Mouse (Mus musculus) midbrain, embryonic 11.5 days (tissue): ENCODE results near the gene Gpc6. TPM values are rescaled to one million over a fixed set of nuclear protein-coding genes. Genes with fewer than 3 reads are reported as not detected.

Source experiments
- ATAC-seq: fragments of 200-750 bp; cut with Nextera tagmentation; 2 replicates; pipeline ENCODE4 v1.8.0; 2017; ENCODE audit warnings: moderate TSS enrichment, moderate library complexity; ENCODE audit not compliant: low FRiP score
- DNase-seq: peaks from one replicate; pipeline ENCODE4 v3.0.0; 2015; ENCODE audit warnings: low spot score; ENCODE audit errors: missing footprints
- H3K27ac ChIP-seq: fragments of 300-500 bp; sonication (generic); 2 replicates; pipeline ENCODE4 v1.5.1; 2014; ENCODE audit warnings: low read depth, low read length
- H3K27me3 ChIP-seq: fragments of 300-500 bp; sonication (generic); 2 replicates; pipeline ENCODE4 v1.6.1; 2014; ENCODE audit warnings: mild to moderate bottlenecking, low read length, moderate library complexity, mixed read lengths; ENCODE audit not compliant: control insufficient read depth, insufficient read depth
- H3K36me3 ChIP-seq: fragments of 300-500 bp; sonication (generic); 2 replicates; pipeline ENCODE4 v1.6.1; 2014; ENCODE audit warnings: mild to moderate bottlenecking, low read length, moderate library complexity, mixed read lengths; ENCODE audit not compliant: control insufficient read depth, insufficient read depth
- H3K4me1 ChIP-seq: fragments of 300-500 bp; sonication (generic); 2 replicates; pipeline ENCODE4 v1.6.1; 2014; ENCODE audit warnings: low read length; ENCODE audit not compliant: control insufficient read depth, insufficient read depth
- H3K4me2 ChIP-seq: fragments of 300-500 bp; sonication (generic); 2 replicates; pipeline ENCODE4 v1.6.1; 2014; ENCODE audit warnings: mild to moderate bottlenecking, moderate library complexity
- H3K4me3 ChIP-seq: fragments of 300-500 bp; sonication (generic); 2 replicates; pipeline ENCODE4 v1.5.1; 2014; ENCODE audit warnings: low read depth, low read length
- H3K9ac ChIP-seq: fragments of 300-500 bp; sonication (generic); 2 replicates; pipeline ENCODE4 v1.6.1; 2014; ENCODE audit warnings: low read length
- H3K9me3 ChIP-seq: fragments of 300-500 bp; sonication (generic); 2 replicates; pipeline ENCODE4 v1.6.1; 2016; ENCODE audit warnings: low read length; ENCODE audit not compliant: control insufficient read depth
- WGBS: fragments of 180-500 bp; shearing (Covaris S2); extraction: QIAGEN DNeasy Blood & Tissue Kit; methylation state at CpG from one replicate; pipeline ENCODE4 v1.1.7; 2014; 5-methylcytosine and 5-hydroxymethylcytosine counted together
- polyA plus RNA-seq: library from polyadenylated mRNA; unstranded; fragments of >200 nt; fragmentation: Nextera tagmentation; extraction: Ambion mirVana; gene quantifications from 2 replicates; pipeline ENCODE4 v1.2.1, GENCODE M21; 2014

The Gpc6 gene
- polyA plus RNA-seq, 1 experiment from 2014 or later = 24.6 TPM

DNA sequence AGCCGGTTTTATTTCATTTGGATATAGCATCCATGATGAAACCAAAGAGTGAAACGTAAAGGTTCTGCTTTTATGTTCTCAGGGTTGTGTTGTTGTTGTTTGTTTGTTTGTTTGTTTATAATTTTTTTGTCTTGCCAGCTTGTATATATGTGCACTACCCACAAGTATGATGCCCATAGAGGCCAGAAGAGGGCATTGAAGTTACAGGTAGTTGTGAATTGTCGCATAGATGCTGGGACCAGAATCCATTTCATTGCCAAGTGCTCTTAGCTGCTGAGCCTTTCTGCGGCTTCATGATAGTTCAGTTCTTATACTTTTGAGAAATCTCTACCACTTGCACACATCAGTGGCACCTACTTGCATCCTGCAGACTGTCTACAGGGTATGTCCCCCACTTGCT, 758.0 kb downstream of the Gpc6 start:
- Histone ChIP-seq H3K36me3 (no peaks in the 10 kb centered on the region), H3K4me3 (no peak overlapping the region), H3K27me3 (no peaks in the 10 kb centered on the region), H3K4me2 (no peak overlapping the region), H3K4me1 (no peaks in the 10 kb centered on the region), H3K9ac (no peak overlapping the region), H3K27ac (no peak overlapping the region), H3K9me3 (no peaks in the 10 kb centered on the region)
- ATAC-seq (no peak), DNase-seq (no peak)
- WGBS = 92% methylated on average over 4 of the region's 4 CpGs

DNA sequence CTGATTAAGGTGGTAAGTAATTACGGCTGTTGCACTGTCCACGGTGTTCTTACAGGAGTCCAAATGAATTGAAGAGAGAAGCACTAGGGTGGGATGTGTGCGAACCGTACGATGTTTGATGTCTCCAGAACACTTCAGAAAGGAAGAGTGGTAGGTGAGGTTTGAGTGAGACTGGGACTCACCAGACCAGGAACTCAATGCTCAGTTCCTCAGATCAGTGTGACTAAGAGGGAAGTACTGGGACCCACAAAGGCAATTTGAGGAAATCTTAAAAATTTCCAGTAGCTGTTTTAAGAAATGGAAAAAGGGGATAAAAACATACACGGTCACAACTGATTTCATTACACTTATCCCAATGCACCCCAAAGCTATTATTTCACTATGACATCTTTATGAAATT, 764.7 kb downstream of the Gpc6 start:
- H3K4me2 ChIP-seq = no peak overlapping the region
- H3K36me3 ChIP-seq = no peaks in the 10 kb centered on the region
- 98% methylated on average over 6 of the region's 6 CpGs for WGBS

GRCm38 (mm10) chr14:117695565-117695964, 770.5 kb downstream of the Gpc6 start:
- H3K27ac ChIP-seq = no peak overlapping the region
- DNase-seq (no peak), ATAC-seq (no peak)
- no peaks in the 10 kb centered on the region for H3K4me1 ChIP-seq
- H3K4me3 ChIP-seq = no peak overlapping the region
- H3K4me2 ChIP-seq = no peak overlapping the region
- 88% methylated on average over 8 of the region's 8 CpGs for WGBS
- H3K9ac ChIP-seq = no peak overlapping the region
- no peaks in the 10 kb centered on the region for H3K9me3 ChIP-seq
- no peaks in the 10 kb centered on the region for H3K36me3 ChIP-seq
- no peaks in the 10 kb centered on the region for H3K27me3 ChIP-seq

More for the DNA sequence above, 764.7 kb downstream of the Gpc6 start:
- no peak overlapping the region for H3K4me3 ChIP-seq
- H3K27ac ChIP-seq = no peak overlapping the region
- H3K9me3 ChIP-seq = no peaks in the 10 kb centered on the region
- H3K27me3 ChIP-seq = no peaks in the 10 kb centered on the region
- ATAC-seq (no peak), DNase-seq (no peak)
- H3K9ac ChIP-seq = no peak overlapping the region
- no peaks in the 10 kb centered on the region for H3K4me1 ChIP-seq

GRCm38 (mm10) chr14:117700670-117701280, 775.7 kb downstream of the Gpc6 start:
- Histone ChIP-seq H3K4me2 (no peak overlapping the region), H3K27me3 (no peaks in the 10 kb centered on the region), H3K9ac (no peak overlapping the region), H3K9me3 (no peaks in the 10 kb centered on the region), H3K36me3 (no peaks in the 10 kb centered on the region), H3K27ac (no peak overlapping the region), H3K4me1 (peaks cover 11% of the 10 kb centered on the region), H3K4me3 (no peak overlapping the region)
- DNase-seq = peak; percentile 89
- peak; percentile 72 for ATAC-seq
- WGBS = 33% methylated on average over 10 of the region's 10 CpGs

DNA sequence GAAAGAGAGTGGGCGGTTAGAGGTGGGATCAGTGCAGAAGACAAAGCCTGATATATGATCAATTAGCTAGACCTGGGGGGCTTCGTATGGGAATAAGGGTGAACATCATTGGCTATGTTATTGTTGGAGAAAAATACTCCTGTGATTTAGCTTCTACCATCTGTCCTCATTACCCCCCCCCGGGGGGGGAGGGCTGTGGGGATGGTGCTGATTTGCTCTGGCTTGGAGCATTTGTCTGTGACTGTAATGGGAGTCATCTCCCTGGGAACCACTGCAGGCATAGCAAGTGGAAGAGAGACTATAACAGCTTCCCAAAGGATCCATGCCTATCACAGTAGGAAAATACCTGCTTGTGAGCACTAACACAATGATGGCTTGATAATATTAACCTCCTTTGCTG, 783.7 kb downstream of the Gpc6 start:
- no peak overlapping the region for H3K4me2 ChIP-seq
- H3K36me3 ChIP-seq = no peaks in the 10 kb centered on the region
- 80% methylated on average over 3 of the region's 3 CpGs for WGBS
- no peak overlapping the region for H3K9ac ChIP-seq
- DNase-seq (peak; percentile 14), ATAC-seq (no peak)
- H3K4me3 ChIP-seq = no peak overlapping the region
- H3K4me1 ChIP-seq = no peaks in the 10 kb centered on the region
- no peaks in the 10 kb centered on the region for H3K9me3 ChIP-seq
- H3K27me3 ChIP-seq = no peaks in the 10 kb centered on the region
- H3K27ac ChIP-seq = no peak overlapping the region

DNA sequence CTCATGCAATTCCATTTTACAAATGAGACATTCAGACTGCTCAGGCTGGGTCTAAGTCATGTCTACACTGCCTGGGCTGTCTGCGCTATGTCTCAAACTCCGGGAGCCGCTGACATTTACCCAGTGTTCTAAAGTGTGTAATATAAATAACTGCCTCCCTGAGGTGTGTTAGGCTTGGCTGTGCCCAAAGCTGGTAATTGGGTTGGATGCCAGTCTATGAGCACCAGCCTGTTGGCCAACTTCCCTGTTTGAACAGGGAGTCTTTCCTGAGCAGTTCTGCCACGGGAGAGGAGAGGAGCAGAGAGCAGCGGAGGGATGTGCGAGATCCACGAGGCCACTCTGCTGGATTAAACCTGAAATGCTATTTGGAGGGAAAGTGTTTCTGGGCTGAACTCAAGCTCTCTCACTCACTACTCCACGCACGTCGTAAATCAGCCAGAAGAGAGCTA, 785.4 kb downstream of the Gpc6 start:
- Histone ChIP-seq H3K27ac (no peak overlapping the region), H3K9me3 (no peaks in the 10 kb centered on the region), H3K4me3 (no peak overlapping the region), H3K27me3 (no peaks in the 10 kb centered on the region), H3K4me2 (no peak overlapping the region), H3K9ac (no peak overlapping the region), H3K36me3 (no peaks in the 10 kb centered on the region), H3K4me1 (no peaks in the 10 kb centered on the region)
- DNase-seq = peak; percentile 76
- ATAC-seq = no peak
- 85% methylated on average over 10 of the region's 10 CpGs for WGBS

GRCm38 (mm10) chr14:117712311-117712710, 787.2 kb downstream of the Gpc6 start:
- no peak overlapping the region for H3K9ac ChIP-seq
- no peaks in the 10 kb centered on the region for H3K9me3 ChIP-seq
- no peaks in the 10 kb centered on the region for H3K4me1 ChIP-seq
- no peaks in the 10 kb centered on the region for H3K36me3 ChIP-seq
- no peak overlapping the region for H3K4me3 ChIP-seq
- no peak overlapping the region for H3K4me2 ChIP-seq
- H3K27me3 ChIP-seq = no peaks in the 10 kb centered on the region
- 93% methylated on average over 7 of the region's 7 CpGs for WGBS
- no peak overlapping the region for H3K27ac ChIP-seq
- DNase-seq (no peak), ATAC-seq (no peak)

- Histone ChIP-seq H3K36me3 (no peaks in the 10 kb centered on the region), H3K4me2 (no peak overlapping the region), H3K4me3 (no peak overlapping the region), H3K4me1 (no peaks in the 10 kb centered on the region), H3K9me3 (no peaks in the 10 kb centered on the region), H3K27me3 (no peaks in the 10 kb centered on the region), H3K9ac (no peak overlapping the region), H3K27ac (no peak overlapping the region)
- DNase-seq (peak; percentile 44), ATAC-seq (no peak)
- WGBS = 75% methylated on average over 8 of the region's 8 CpGs
Observed at GRCm38 (mm10) chr14:117714165-117714564, 789.0 kb downstream of the Gpc6 start.

GRCm38 (mm10) chr14:117716305-117716704, 791.2 kb downstream of the Gpc6 start:
- no peaks in the 10 kb centered on the region for H3K27me3 ChIP-seq
- peak; percentile 51 for DNase-seq
- H3K4me2 ChIP-seq = no peak overlapping the region
- no peak for ATAC-seq
- no peaks in the 10 kb centered on the region for H3K9me3 ChIP-seq
- no peak overlapping the region for H3K27ac ChIP-seq
- no peaks in the 10 kb centered on the region for H3K4me1 ChIP-seq
- no peak overlapping the region for H3K9ac ChIP-seq
- no peak overlapping the region for H3K4me3 ChIP-seq
- WGBS = 93% methylated on average over 3 of the region's 3 CpGs
- no peaks in the 10 kb centered on the region for H3K36me3 ChIP-seq
